Mouse (Mus musculus): ENCODE results near the gene Trub1. TPM values are rescaled to one million over a fixed set of nuclear protein-coding genes. Genes with fewer than 3 reads are reported as not detected.

The Trub1 gene
- polyA plus RNA-seq, 1 experiment from 2014 or later: 19.8 TPM

GRCm38 (mm10) chr19:57431476-57431875 is 21.2 kb upstream of the Trub1 start:
- 44% methylated on average over 6 of the region's 6 CpGs for WGBS
- H3K27ac ChIP-seq (replicated peaks; ENCODE audit: low read depth, low read length): no peak overlapping the region
- DNase-seq (ENCODE audit: low spot score) (no peak), ATAC-seq (ENCODE audit: low read depth) (no peak)
- H3K4me3 ChIP-seq (ENCODE audit: low read depth, low read length): no peak overlapping the region
- H3K9ac ChIP-seq (ENCODE audit: low read depth, low read length): no peak overlapping the region
- H3K9me3 ChIP-seq (ENCODE audit: control insufficient read depth, low read length): no peaks in the 10 kb centered on the region
- no peak overlapping the region for H3K4me2 ChIP-seq (ENCODE audit: low read depth, low read length)
- H3K27me3 ChIP-seq (replicated peaks; ENCODE audit: control insufficient read depth, insufficient read depth, low read length): no peaks in the 10 kb centered on the region
- no peaks in the 10 kb centered on the region for H3K36me3 ChIP-seq (ENCODE audit: control insufficient read depth, insufficient read depth, low read length)
- peaks cover 5% of the 10 kb centered on the region; the same call in 1 of the 2 replicates for H3K4me1 ChIP-seq (ENCODE audit: control insufficient read depth, insufficient read depth, low read length)

DNA sequence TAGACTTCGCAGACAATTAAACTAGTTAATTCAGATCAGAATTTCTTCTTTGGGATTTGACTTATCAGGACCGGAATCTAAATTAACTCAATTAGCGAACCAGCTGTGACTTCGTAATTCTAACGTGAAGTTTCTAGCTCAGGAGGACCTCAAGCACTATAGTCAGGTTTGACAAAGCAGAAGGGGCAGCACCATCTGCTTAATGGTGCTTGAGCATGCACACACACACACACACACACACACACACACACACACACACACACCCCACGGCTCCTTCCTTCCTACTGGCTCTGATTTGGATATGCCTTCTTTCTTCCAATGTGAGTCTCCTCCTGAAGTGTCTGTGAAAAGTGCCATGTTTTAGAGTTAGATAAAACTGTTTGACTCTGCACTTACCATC is 18.7 kb upstream of the Trub1 start:
- 66% methylated on average over 6 of the region's 6 CpGs for WGBS
- no peak for ATAC-seq (ENCODE audit: low read depth)

GRCm38 (mm10) chr19:57436586-57437021 is 16.1 kb upstream of the Trub1 start:
- H3K4me2 ChIP-seq (ENCODE audit: low read depth, low read length): no peak overlapping the region
- ATAC-seq (ENCODE audit: low read depth): no peak
- H3K4me1 ChIP-seq (ENCODE audit: control insufficient read depth, insufficient read depth, low read length): peaks cover 10% of the 10 kb centered on the region; the same call in 1 of the 2 replicates

More for the DNA sequence above, 18.7 kb upstream of the Trub1 start:
- no peak for DNase-seq (ENCODE audit: low spot score)
- Histone ChIP-seq H3K4me2 (ENCODE audit: low read depth, low read length) (no peak overlapping the region), H3K4me3 (ENCODE audit: low read depth, low read length) (no peak overlapping the region), H3K27ac (replicated peaks; ENCODE audit: low read depth, low read length) (no peak overlapping the region), H3K4me1 (ENCODE audit: control insufficient read depth, insufficient read depth, low read length) (peaks cover 10% of the 10 kb centered on the region; the same call in 1 of the 2 replicates), H3K9ac (ENCODE audit: low read depth, low read length) (no peak overlapping the region), H3K27me3 (replicated peaks; ENCODE audit: control insufficient read depth, insufficient read depth, low read length) (no peaks in the 10 kb centered on the region), H3K36me3 (ENCODE audit: control insufficient read depth, insufficient read depth, low read length) (no peaks in the 10 kb centered on the region), H3K9me3 (ENCODE audit: control insufficient read depth, low read length) (no peaks in the 10 kb centered on the region)

DNA sequence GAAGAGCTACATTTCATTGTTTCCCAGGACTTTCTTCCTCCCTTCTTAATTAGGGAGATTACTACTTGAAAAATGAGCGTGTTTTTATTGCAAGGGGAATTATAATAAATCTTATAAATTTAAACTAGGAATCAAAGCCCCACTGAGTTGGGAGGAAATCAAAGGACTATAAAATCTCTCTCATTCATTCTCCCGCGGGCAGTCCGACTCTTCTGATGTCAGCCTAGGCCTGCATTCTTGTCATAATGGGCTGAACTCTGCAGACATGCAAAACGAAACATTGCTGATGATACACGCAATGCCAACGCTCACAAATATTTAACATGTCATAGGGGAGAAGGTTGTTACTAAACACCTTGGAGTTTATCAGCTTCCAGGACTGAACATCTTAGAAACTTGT is 15.7 kb upstream of the Trub1 start:
- 59% methylated on average over 7 of the region's 7 CpGs for WGBS
- no peak overlapping the region for H3K4me2 ChIP-seq (ENCODE audit: low read depth, low read length)
- H3K4me1 ChIP-seq (ENCODE audit: control insufficient read depth, insufficient read depth, low read length): peaks cover 10% of the 10 kb centered on the region; the same call in 1 of the 2 replicates
- no peaks in the 10 kb centered on the region for H3K36me3 ChIP-seq (ENCODE audit: control insufficient read depth, insufficient read depth, low read length)
- H3K9me3 ChIP-seq (ENCODE audit: control insufficient read depth, low read length): no peaks in the 10 kb centered on the region
- no peak for ATAC-seq (ENCODE audit: low read depth)
- peak; percentile 25 for DNase-seq (ENCODE audit: low spot score)
- no peak overlapping the region for H3K4me3 ChIP-seq (ENCODE audit: low read depth, low read length)
- H3K27ac ChIP-seq (replicated peaks; ENCODE audit: low read depth, low read length): no peak overlapping the region
- no peaks in the 10 kb centered on the region for H3K27me3 ChIP-seq (replicated peaks; ENCODE audit: control insufficient read depth, insufficient read depth, low read length)
- no peak overlapping the region for H3K9ac ChIP-seq (ENCODE audit: low read depth, low read length)

More at GRCm38 (mm10) chr19:57436586-57437021, 16.1 kb upstream of the Trub1 start:
- 51% methylated on average over 10 of the region's 10 CpGs for WGBS
- peak; percentile 62 for DNase-seq (ENCODE audit: low spot score)
- no peak overlapping the region for H3K27ac ChIP-seq (replicated peaks; ENCODE audit: low read depth, low read length)
- no peak overlapping the region for H3K9ac ChIP-seq (ENCODE audit: low read depth, low read length)
- no peaks in the 10 kb centered on the region for H3K27me3 ChIP-seq (replicated peaks; ENCODE audit: control insufficient read depth, insufficient read depth, low read length)
- no peaks in the 10 kb centered on the region for H3K9me3 ChIP-seq (ENCODE audit: control insufficient read depth, low read length)
- no peaks in the 10 kb centered on the region for H3K36me3 ChIP-seq (ENCODE audit: control insufficient read depth, insufficient read depth, low read length)
- H3K4me3 ChIP-seq (ENCODE audit: low read depth, low read length): no peak overlapping the region

- H3K9ac ChIP-seq (ENCODE audit: low read depth, low read length): no peak overlapping the region
- 99% methylated on average over 5 of the region's 5 CpGs for WGBS
- no peaks in the 10 kb centered on the region for H3K27me3 ChIP-seq (replicated peaks; ENCODE audit: control insufficient read depth, insufficient read depth, low read length)
- no peaks in the 10 kb centered on the region for H3K9me3 ChIP-seq (ENCODE audit: control insufficient read depth, low read length)
- H3K4me3 ChIP-seq (ENCODE audit: low read depth, low read length): no peak overlapping the region
- ATAC-seq (ENCODE audit: low read depth) (no peak), DNase-seq (ENCODE audit: low spot score) (no peak)
- H3K4me1 ChIP-seq (ENCODE audit: control insufficient read depth, insufficient read depth, low read length): peaks cover 10% of the 10 kb centered on the region; the same call in 1 of the 2 replicates
- no peak overlapping the region for H3K27ac ChIP-seq (replicated peaks; ENCODE audit: low read depth, low read length)
- no peak overlapping the region for H3K4me2 ChIP-seq (ENCODE audit: low read depth, low read length)
- no peaks in the 10 kb centered on the region for H3K36me3 ChIP-seq (ENCODE audit: control insufficient read depth, insufficient read depth, low read length)
These were observed 13.4 kb upstream of the Trub1 start for GRCm38 (mm10) chr19:57439296-57439695.

- peaks cover 5% of the 10 kb centered on the region; the same call in 1 of the 2 replicates for H3K4me1 ChIP-seq (ENCODE audit: control insufficient read depth, insufficient read depth, low read length)
- H3K9ac ChIP-seq (ENCODE audit: low read depth, low read length): no peak overlapping the region
- H3K4me2 ChIP-seq (ENCODE audit: low read depth, low read length): no peak overlapping the region
- no peak overlapping the region for H3K27ac ChIP-seq (replicated peaks; ENCODE audit: low read depth, low read length)
- no peaks in the 10 kb centered on the region for H3K36me3 ChIP-seq (ENCODE audit: control insufficient read depth, insufficient read depth, low read length)
- no peaks in the 10 kb centered on the region for H3K27me3 ChIP-seq (replicated peaks; ENCODE audit: control insufficient read depth, insufficient read depth, low read length)
- WGBS: 53% methylated on average over 7 of the region's 7 CpGs
- DNase-seq (ENCODE audit: low spot score): no peak
- no peak for ATAC-seq (ENCODE audit: low read depth)
- H3K9me3 ChIP-seq (ENCODE audit: control insufficient read depth, low read length): no peaks in the 10 kb centered on the region
- no peak overlapping the region for H3K4me3 ChIP-seq (ENCODE audit: low read depth, low read length)
These were observed 11.2 kb upstream of the Trub1 start for GRCm38 (mm10) chr19:57441501-57441900.

DNA sequence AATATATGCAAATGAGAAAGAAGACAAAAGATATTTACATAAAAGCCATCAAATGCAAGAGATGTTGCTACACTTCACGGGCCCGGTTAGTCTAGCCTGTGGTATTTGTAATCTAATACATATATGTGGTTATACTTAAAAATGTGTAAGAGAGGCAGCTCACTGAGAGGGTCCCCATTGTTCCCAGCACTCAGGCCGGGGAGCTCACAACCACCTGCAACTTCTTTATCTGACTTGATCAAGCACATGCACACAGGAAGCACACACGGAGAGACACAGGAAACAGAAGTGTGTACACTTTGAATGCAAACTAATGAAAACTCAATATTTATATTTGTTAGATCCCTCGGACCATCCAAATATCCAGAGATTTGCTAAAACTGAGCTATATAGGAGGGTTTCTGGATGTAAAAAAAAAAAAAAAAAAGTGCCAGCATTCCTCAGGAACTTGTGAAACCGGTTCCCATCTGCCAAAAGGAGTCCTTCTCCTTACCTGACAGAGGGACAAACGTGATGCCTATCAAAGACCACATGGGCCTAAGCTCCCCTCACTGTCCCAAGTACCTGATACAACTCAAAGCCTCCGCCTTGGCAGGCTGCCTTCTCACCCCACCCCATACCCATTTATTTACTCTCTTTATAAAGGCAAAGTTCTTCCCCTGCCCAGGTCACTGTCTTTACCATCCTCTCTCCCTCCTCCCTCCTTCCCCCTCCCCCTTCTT is 9.6 kb upstream of the Trub1 start:
- ATAC-seq (ENCODE audit: low read depth) (peak; percentile 57; the same call in 1 of the 2 replicates), DNase-seq (ENCODE audit: low spot score) (peak; percentile 63)
- Histone ChIP-seq H3K27me3 (replicated peaks; ENCODE audit: control insufficient read depth, insufficient read depth, low read length) (no peaks in the 10 kb centered on the region), H3K9ac (ENCODE audit: low read depth, low read length) (no peak overlapping the region), H3K27ac (replicated peaks; ENCODE audit: low read depth, low read length) (no peak overlapping the region), H3K36me3 (ENCODE audit: control insufficient read depth, insufficient read depth, low read length) (no peaks in the 10 kb centered on the region), H3K9me3 (ENCODE audit: control insufficient read depth, low read length) (no peaks in the 10 kb centered on the region), H3K4me3 (ENCODE audit: low read depth, low read length) (no peak overlapping the region), H3K4me2 (ENCODE audit: low read depth, low read length) (no peak overlapping the region), H3K4me1 (ENCODE audit: control insufficient read depth, insufficient read depth, low read length) (no peaks in the 10 kb centered on the region)
- WGBS: 32% methylated on average over 8 of the region's 8 CpGs

DNA sequence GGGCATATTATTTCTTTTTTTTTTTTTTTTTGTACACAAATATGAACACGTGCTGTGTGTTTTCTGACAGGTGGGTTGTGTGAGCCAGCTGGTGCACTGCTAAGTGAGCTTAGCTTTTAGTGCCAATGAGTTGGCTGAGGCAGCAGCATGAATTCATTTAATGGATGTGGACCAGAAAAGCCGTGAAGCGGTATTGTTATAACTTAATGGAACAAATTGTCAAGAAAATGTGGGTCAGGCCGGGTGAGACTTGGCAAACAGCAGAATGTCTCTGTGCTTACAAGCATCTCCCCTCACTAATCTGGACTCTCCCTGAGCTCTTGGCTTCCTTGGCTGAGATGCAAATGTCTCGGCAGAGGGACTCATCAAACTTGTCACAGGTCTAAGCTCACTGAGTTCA is 7.7 kb upstream of the Trub1 start:
- peak; percentile 62 for DNase-seq (ENCODE audit: low spot score)
- WGBS: 45% methylated on average over 5 of the region's 5 CpGs

DNA sequence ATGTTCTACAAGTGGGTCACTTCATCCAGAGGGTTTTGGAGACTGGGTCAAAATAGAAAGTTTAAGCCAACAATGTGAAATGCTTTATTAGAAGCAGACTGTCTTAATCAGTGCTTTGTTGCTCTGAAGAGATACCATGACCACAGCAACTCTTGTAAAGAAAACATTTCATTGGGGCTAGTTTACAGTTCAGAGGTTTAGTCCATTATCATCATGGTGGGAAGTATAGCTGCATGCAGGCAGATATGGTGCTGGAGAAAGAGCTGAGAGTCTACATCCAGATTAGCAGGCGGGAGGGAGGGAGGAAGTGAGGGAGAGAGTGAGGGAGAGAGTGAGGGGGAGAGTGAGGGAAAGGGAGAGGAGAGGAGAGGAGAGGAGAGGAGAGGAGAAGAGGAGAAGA is 1.9 kb upstream of the Trub1 start:
- Histone ChIP-seq H3K36me3 (ENCODE audit: control insufficient read depth, insufficient read depth, low read length) (no peaks in the 10 kb centered on the region), H3K4me2 (ENCODE audit: low read depth, low read length) (no peak overlapping the region), H3K4me3 (ENCODE audit: low read depth, low read length) (no peak overlapping the region), H3K4me1 (ENCODE audit: control insufficient read depth, insufficient read depth, low read length) (peaks cover 10% of the 10 kb centered on the region; the same call in 1 of the 2 replicates), H3K9ac (ENCODE audit: low read depth, low read length) (no peak overlapping the region), H3K27me3 (replicated peaks; ENCODE audit: control insufficient read depth, insufficient read depth, low read length) (no peaks in the 10 kb centered on the region), H3K27ac (replicated peaks; ENCODE audit: low read depth, low read length) (no peak overlapping the region), H3K9me3 (ENCODE audit: control insufficient read depth, low read length) (no peaks in the 10 kb centered on the region)
- no peak for DNase-seq (ENCODE audit: low spot score)
- ATAC-seq (ENCODE audit: low read depth): no peak
- WGBS: 70% methylated on average over 1 of the region's 1 CpGs

More for the DNA sequence above, 7.7 kb upstream of the Trub1 start:
- Histone ChIP-seq H3K27me3 (replicated peaks; ENCODE audit: control insufficient read depth, insufficient read depth, low read length) (no peaks in the 10 kb centered on the region), H3K9ac (ENCODE audit: low read depth, low read length) (no peak overlapping the region), H3K4me1 (ENCODE audit: control insufficient read depth, insufficient read depth, low read length) (no peaks in the 10 kb centered on the region), H3K4me2 (ENCODE audit: low read depth, low read length) (no peak overlapping the region), H3K4me3 (ENCODE audit: low read depth, low read length) (no peak overlapping the region), H3K36me3 (ENCODE audit: control insufficient read depth, insufficient read depth, low read length) (no peaks in the 10 kb centered on the region), H3K9me3 (ENCODE audit: control insufficient read depth, low read length) (no peaks in the 10 kb centered on the region), H3K27ac (replicated peaks; ENCODE audit: low read depth, low read length) (no peak overlapping the region)
- ATAC-seq (ENCODE audit: low read depth): no peak
